Mouse (Mus musculus) embryonic fibroblast, embryonic 13.5 days (primary cell): ENCODE results near the gene Scgb1c1.

Experiments
- CTCF ChIP-seq: IDR thresholded peaks from 2 replicates; pipeline ENCODE4 v1.5.1; 2011; ENCODE audit warnings: mild to moderate bottlenecking, control low read depth, low read length, moderate library complexity, borderline replicate concordance; ENCODE audit not compliant: insufficient read depth
- POLR2A ChIP-seq: IDR thresholded peaks from 2 replicates; pipeline ENCODE4 v1.6.1; 2011; ENCODE audit warnings: low read depth, mild to moderate bottlenecking, control low read depth, low read length, moderate library complexity

- TF ChIP-seq CTCF (no peak), POLR2A (no peak)
Observed at GRCm38 (mm10) chr7:140879355-140879754, 34.0 kb downstream of the Scgb1c1 start.
